Mouse (Mus musculus): ENCODE data around the gene Ncor2. TPM values are rescaled to one million over a fixed set of nuclear protein-coding genes. Genes with fewer than 3 reads are reported as not detected.

The Ncor2 gene
- polyA plus RNA-seq, 1 experiment from 2014 or later, result 25.6 TPM

DNA sequence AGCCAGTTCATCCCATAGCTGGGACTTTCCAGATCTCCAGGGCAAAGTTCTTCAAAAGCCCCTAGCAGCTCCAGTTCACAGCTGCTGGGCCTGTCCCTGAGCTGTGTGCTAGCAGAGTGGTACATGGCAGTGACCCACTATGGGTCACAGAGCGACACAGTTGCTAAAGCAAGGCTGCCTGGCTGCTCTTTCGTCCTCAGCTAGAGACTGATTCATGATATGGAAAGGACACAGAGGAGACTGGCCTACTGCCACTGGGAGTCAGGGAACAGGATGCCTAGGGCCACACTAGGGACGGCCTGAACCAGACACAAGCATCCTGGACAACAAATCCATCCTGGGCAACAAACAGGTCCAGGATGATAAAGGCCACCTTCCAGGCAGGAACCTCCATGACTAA, 53.8 kb downstream of the Ncor2 start:
- Histone ChIP-seq H3K36me3 (replicated peaks) (no peaks in the 10 kb centered on the region), H3K4me3 (no peak overlapping the region), H3K4me1 (peaks cover 47% of the 10 kb centered on the region), H3K9me3 (no peaks in the 10 kb centered on the region), H3K9ac (no peak overlapping the region), H3K27ac (peak overlapping the region; percentile 17; the same call in 1 of the 2 replicates), H3K4me2 (no peak overlapping the region), H3K27me3 (replicated peaks) (no peaks in the 10 kb centered on the region)
- 79% methylated on average over 3 of the region's 3 CpGs for WGBS
- no peak for ATAC-seq (replicated peaks)

- no peak for ATAC-seq (replicated peaks)
- peaks cover 44% of the 10 kb centered on the region for H3K4me1 ChIP-seq
- no peaks in the 10 kb centered on the region; the same call in 1 of the 2 replicates for H3K36me3 ChIP-seq (replicated peaks)
- no peak overlapping the region for H3K9ac ChIP-seq
- no peaks in the 10 kb centered on the region for H3K9me3 ChIP-seq
- H3K27ac ChIP-seq, result no peak overlapping the region
- WGBS, result 75% methylated on average over 7 of the region's 7 CpGs
- no peak overlapping the region for H3K4me3 ChIP-seq
- no peak overlapping the region for H3K4me2 ChIP-seq
- H3K27me3 ChIP-seq (replicated peaks), result no peaks in the 10 kb centered on the region
Measured at GRCm38 (mm10) chr5:125124002-125124401, 55.0 kb downstream of the Ncor2 start.

DNA sequence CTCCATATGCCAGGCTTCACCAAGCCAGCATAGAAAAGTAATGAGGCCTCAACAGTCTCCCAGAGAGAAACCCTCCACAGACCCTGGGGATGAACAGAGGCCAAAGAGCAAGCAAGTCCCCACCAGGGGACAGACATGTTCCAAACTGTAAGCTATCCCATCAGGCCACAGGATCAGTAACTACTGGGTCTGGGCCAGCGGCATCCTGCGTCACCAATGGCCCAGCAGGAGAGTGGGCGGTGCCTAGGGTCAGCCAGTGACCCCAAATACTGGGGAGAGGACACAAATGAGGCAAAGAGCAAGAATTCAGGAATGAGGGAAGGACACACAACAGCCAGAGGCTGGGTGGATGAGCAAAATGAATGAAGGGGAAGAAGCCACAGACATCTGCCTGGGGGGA, 55.8 kb downstream of the Ncor2 start:
- no peaks in the 10 kb centered on the region for H3K27me3 ChIP-seq (replicated peaks)
- H3K9ac ChIP-seq, result no peak overlapping the region
- ATAC-seq (replicated peaks), result no peak
- 43% methylated on average over 3 of the region's 3 CpGs for WGBS
- peaks cover 36% of the 10 kb centered on the region for H3K4me1 ChIP-seq
- H3K9me3 ChIP-seq, result no peaks in the 10 kb centered on the region
- no peak overlapping the region for H3K4me2 ChIP-seq
- H3K4me3 ChIP-seq, result no peak overlapping the region
- peaks cover 6% of the 10 kb centered on the region; the same call in 1 of the 2 replicates for H3K36me3 ChIP-seq (replicated peaks)
- peak overlapping the region; percentile 21; the same call in 1 of the 2 replicates for H3K27ac ChIP-seq

DNA sequence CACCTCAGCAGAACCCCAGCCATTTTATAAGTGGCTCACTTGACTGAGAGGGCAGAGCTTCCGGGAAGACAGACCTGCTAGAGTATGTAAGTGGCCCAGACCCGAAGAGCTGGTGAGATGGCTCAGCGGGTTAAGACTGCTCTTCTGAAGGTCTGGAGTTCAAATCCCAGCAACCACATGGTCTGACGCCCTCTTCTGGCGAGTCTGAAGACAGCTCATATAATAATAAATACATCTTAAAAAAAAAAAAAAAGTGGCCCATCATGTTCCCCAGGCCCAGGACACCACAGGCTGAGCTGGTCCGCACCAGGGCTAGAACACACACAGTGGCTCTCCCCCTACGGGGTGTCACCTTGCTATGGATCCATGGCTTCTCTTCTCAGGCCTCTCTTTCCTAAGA, 56.5 kb downstream of the Ncor2 start:
- ATAC-seq (replicated peaks), result no peak
- peaks cover 7% of the 10 kb centered on the region; the same call in 1 of the 2 replicates for H3K36me3 ChIP-seq (replicated peaks)
- 88% methylated on average over 7 of the region's 7 CpGs for WGBS
- H3K4me2 ChIP-seq, result no peak overlapping the region
- no peaks in the 10 kb centered on the region for H3K27me3 ChIP-seq (replicated peaks)
- H3K9me3 ChIP-seq, result no peaks in the 10 kb centered on the region
- H3K27ac ChIP-seq, result no peak overlapping the region
- no peak overlapping the region for H3K9ac ChIP-seq
- H3K4me1 ChIP-seq, result peaks cover 35% of the 10 kb centered on the region
- no peak overlapping the region for H3K4me3 ChIP-seq

DNA sequence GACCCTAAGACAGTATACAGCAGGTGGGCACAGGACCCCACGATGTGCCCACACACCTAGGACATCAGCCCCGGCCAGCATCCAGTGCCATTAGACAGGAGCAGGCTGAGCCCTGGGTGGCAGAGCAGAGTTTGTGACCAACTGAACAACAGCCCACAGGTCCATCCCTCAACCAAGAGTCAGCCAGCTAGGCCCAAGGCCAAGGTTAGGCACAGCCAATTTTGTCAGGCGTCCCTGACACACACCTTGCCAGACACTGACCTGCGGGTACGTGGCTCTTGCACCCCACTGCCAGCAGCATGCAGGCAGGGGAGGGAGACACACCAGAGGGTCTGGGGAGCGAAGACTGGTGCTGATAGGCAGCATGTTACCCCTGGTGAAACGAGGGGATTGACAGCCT, 57.0 kb downstream of the Ncor2 start:
- peaks cover 35% of the 10 kb centered on the region for H3K4me1 ChIP-seq
- 89% methylated on average over 7 of the region's 7 CpGs for WGBS

DNA sequence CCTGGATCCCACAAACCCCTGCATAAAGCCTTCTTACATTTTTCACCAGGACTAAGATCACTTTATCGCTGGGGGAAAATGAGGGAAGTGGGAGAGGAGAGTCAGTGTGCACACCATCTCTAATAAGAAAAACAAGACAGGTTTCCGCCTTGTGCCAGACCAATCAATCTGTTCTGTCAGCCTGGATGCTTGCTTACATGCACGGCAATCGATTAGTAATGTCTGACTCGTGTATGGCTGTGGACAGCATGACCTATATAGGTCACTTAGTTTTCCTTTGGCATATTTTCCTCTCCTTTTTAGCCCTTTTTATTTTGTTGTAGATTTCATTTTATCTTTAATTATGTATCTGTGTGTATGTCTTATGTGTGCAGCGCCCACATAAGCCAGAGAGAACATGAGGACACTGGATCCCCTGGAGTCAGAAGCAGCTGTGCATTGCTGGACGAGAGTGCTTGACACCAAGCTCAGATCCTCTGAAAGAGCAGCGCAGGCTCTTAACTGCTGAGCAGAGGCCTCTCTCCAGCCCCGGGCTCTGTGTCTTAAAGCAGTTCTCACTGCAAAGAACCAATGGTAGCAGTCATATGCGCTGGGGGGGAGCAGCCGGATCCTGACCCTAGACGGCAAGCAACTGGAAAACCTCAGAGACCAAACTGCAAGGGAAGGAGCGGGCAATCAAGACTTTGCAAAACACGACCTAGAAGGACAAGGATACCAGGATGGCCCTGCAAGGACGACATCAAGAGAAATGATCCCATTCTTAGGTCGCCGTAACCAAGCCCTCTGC, 58.3 kb downstream of the Ncor2 start:
- H3K4me1 ChIP-seq, result peaks cover 32% of the 10 kb centered on the region
- no peaks in the 10 kb centered on the region for H3K9me3 ChIP-seq
- H3K4me2 ChIP-seq, result no peak overlapping the region
- no peak for ATAC-seq (replicated peaks)
- peak overlapping the region; percentile 51 for H3K27ac ChIP-seq
- WGBS, result 78% methylated on average over 17 of the region's 17 CpGs
- no peak overlapping the region for H3K9ac ChIP-seq
- H3K27me3 ChIP-seq (replicated peaks), result no peaks in the 10 kb centered on the region
- H3K4me3 ChIP-seq, result no peak overlapping the region
- H3K36me3 ChIP-seq (replicated peaks), result peaks cover 11% of the 10 kb centered on the region; the same call in 1 of the 2 replicates

More for the DNA sequence above, 57.0 kb downstream of the Ncor2 start:
- no peaks in the 10 kb centered on the region for H3K9me3 ChIP-seq
- no peak overlapping the region for H3K4me3 ChIP-seq
- H3K27me3 ChIP-seq (replicated peaks), result no peaks in the 10 kb centered on the region
- H3K4me2 ChIP-seq, result no peak overlapping the region
- no peak overlapping the region for H3K9ac ChIP-seq
- no peak overlapping the region for H3K27ac ChIP-seq
- H3K36me3 ChIP-seq (replicated peaks), result peaks cover 7% of the 10 kb centered on the region; the same call in 1 of the 2 replicates
- ATAC-seq (replicated peaks), result no peak

- H3K27ac ChIP-seq, result no peak overlapping the region
- no peaks in the 10 kb centered on the region for H3K27me3 ChIP-seq (replicated peaks)
- 91% methylated on average over 5 of the region's 5 CpGs for WGBS
- no peak for ATAC-seq (replicated peaks)
- no peak overlapping the region for H3K4me2 ChIP-seq
- H3K4me1 ChIP-seq, result peaks cover 26% of the 10 kb centered on the region
- H3K36me3 ChIP-seq (replicated peaks), result peaks cover 17% of the 10 kb centered on the region; the same call in 1 of the 2 replicates
- no peak overlapping the region for H3K4me3 ChIP-seq
- no peaks in the 10 kb centered on the region for H3K9me3 ChIP-seq
- no peak overlapping the region for H3K9ac ChIP-seq
Measured at GRCm38 (mm10) chr5:125117238-125117637, 61.8 kb downstream of the Ncor2 start.

- Histone ChIP-seq H3K27me3 (replicated peaks) (no peaks in the 10 kb centered on the region), H3K9me3 (no peaks in the 10 kb centered on the region), H3K27ac (peak overlapping the region; percentile 60), H3K4me2 (no peak overlapping the region), H3K4me1 (peaks cover 25% of the 10 kb centered on the region), H3K9ac (no peak overlapping the region), H3K4me3 (no peak overlapping the region), H3K36me3 (replicated peaks) (peaks cover 21% of the 10 kb centered on the region; the same call in 1 of the 2 replicates)
- peak; percentile 59 for ATAC-seq (replicated peaks)
- WGBS, result 42% methylated on average over 5 of the region's 5 CpGs
Measured at GRCm38 (mm10) chr5:125113029-125113428, 66.0 kb downstream of the Ncor2 start.

- H3K27me3 ChIP-seq (replicated peaks), result no peaks in the 10 kb centered on the region
- no peak overlapping the region for H3K4me3 ChIP-seq
- no peak for ATAC-seq (replicated peaks)
- 83% methylated on average over 1 of the region's 1 CpGs for WGBS
- H3K4me2 ChIP-seq, result no peak overlapping the region
- no peaks in the 10 kb centered on the region for H3K9me3 ChIP-seq
- H3K9ac ChIP-seq, result no peak overlapping the region
- peaks cover 21% of the 10 kb centered on the region; the same call in 1 of the 2 replicates for H3K36me3 ChIP-seq (replicated peaks)
- peak overlapping the region; percentile 60 for H3K27ac ChIP-seq
- H3K4me1 ChIP-seq, result peaks cover 25% of the 10 kb centered on the region
Measured at GRCm38 (mm10) chr5:125112588-125112987, 66.4 kb downstream of the Ncor2 start.

DNA sequence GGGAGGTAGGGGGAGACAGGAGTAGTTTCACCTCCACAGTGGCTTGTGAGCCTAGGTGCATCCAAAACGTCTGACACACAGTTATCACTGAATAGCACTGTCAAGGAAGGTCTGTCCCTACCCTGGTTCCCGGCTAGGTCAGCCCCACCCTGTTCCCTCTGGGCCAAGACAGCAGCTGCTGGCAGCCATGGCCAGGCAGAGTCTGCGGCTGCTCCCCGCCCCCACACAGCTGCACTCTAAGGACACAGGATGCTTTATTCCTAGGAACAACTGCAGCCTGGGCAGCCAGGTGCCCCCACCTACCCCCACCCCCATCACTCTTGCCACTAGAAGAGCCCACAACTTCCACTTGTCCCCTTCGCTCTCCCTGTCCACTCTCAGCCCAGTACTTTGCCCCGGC, 67.9 kb downstream of the Ncor2 start:
- no peaks in the 10 kb centered on the region for H3K27me3 ChIP-seq (replicated peaks)
- peak; percentile 46; the same call in 1 of the 2 replicates for ATAC-seq (replicated peaks)
- peak overlapping the region; percentile 60 for H3K27ac ChIP-seq
- WGBS, result 50% methylated on average over 6 of the region's 6 CpGs
- H3K4me3 ChIP-seq, result no peak overlapping the region
- no peaks in the 10 kb centered on the region for H3K9me3 ChIP-seq
- no peak overlapping the region for H3K4me2 ChIP-seq
- H3K36me3 ChIP-seq (replicated peaks), result peaks cover 21% of the 10 kb centered on the region; the same call in 1 of the 2 replicates
- no peak overlapping the region for H3K9ac ChIP-seq
- H3K4me1 ChIP-seq, result peaks cover 25% of the 10 kb centered on the region

DNA sequence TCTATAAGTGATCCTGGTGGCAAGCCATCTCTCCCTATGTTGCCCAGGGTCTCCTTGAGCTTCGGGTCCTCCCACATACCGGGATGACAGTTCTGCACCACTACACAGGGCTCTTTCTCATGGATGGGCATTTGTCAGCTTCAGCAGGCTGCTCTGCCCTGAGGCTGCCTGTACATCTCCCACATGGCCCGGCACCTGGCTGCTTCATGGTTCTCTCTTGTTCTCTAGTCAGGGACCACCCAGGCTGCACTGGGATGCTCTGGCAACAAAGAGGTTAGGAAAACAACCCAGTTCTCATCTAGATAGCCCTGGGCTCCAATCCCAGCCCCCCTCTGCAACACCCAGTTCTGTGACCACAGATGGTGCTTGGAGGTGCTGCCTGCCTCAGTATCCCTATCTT, 68.3 kb downstream of the Ncor2 start:
- WGBS, result 31% methylated on average over 3 of the region's 3 CpGs
- H3K9ac ChIP-seq, result no peak overlapping the region
- H3K9me3 ChIP-seq, result no peaks in the 10 kb centered on the region

DNA sequence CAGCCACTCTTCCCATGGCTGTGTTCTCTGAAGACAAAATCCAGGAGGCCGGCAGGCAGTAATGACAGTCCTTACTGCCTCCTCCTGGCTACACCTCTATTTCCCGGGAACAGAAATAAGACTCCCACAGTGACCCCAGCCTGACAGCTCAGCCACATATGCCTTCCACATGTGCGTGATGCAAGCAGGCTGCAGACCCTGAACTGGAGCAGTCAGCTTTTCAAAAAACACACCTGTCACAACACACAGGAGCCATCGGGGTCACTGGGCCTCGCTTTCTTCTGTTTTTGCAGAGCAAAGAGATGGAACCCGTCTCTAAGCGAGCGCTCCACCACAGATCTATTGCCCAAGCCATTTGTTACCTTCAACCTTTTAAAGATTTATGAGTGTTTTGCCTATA, 68.8 kb downstream of the Ncor2 start:
- Histone ChIP-seq H3K9ac (no peak overlapping the region), H3K4me1 (peaks cover 29% of the 10 kb centered on the region), H3K9me3 (no peaks in the 10 kb centered on the region), H3K27ac (no peak overlapping the region), H3K36me3 (replicated peaks) (peaks cover 12% of the 10 kb centered on the region; the same call in 1 of the 2 replicates), H3K4me3 (no peak overlapping the region), H3K4me2 (no peak overlapping the region), H3K27me3 (replicated peaks) (no peaks in the 10 kb centered on the region)
- 94% methylated on average over 8 of the region's 8 CpGs for WGBS
- no peak for ATAC-seq (replicated peaks)

More for the DNA sequence above, 68.3 kb downstream of the Ncor2 start:
- Histone ChIP-seq H3K4me1 (peaks cover 25% of the 10 kb centered on the region), H3K27ac (peak overlapping the region; percentile 60), H3K4me3 (no peak overlapping the region), H3K36me3 (replicated peaks) (peaks cover 17% of the 10 kb centered on the region; the same call in 1 of the 2 replicates), H3K4me2 (no peak overlapping the region), H3K27me3 (replicated peaks) (no peaks in the 10 kb centered on the region)
- ATAC-seq (replicated peaks), result 0 out of 2 replicates have a peak, but pooled peaks have one; percentile 41

All from midbrain, embryonic 15.5 days (tissue).